Mouse (Mus musculus): ENCODE data around the gene St13. TPM values are rescaled to one million over a fixed set of nuclear protein-coding genes. Genes with fewer than 3 reads are reported as not detected.
A peak's percentile ranks its signal among the peaks of the same experiment; 100 is the strongest.

Gene St13
- polyA plus RNA-seq, 1 experiment from 2014 or later, result 59.2 TPM

DNA sequence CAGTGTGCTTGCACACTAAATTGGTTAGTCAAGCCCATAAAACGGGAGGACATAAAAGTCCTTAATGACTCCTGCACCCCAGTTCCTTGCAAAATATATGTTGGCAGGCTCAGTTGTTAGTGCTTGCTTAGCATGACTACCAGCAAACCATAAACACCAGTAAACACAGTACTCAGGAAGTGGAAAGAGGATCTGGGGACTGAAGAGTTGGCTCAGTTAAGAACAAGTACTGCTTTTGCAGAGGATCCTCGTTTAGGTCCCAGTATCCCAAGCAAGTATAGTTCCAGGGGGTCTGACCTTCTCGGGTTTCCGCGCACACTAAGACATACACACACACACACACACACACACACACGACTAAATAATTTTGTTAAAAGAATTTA, 38.9 kb downstream of the St13 start:
- Histone ChIP-seq H3K9ac (ENCODE audit: low read depth, low read length) (peak overlapping the region; percentile 24), H3K27ac (ENCODE audit: low read length) (peak overlapping the region; percentile 88), H3K36me3 (ENCODE audit: control insufficient read depth, insufficient read depth) (0 out of 2 replicates have a peak, but pooled peaks cover 3% of the 10 kb centered on the region), H3K4me1 (ENCODE audit: control insufficient read depth, low read depth, low read length) (peaks cover 38% of the 10 kb centered on the region), H3K27me3 (ENCODE audit: control insufficient read depth, insufficient read depth, low read depth, low read length) (no peaks in the 10 kb centered on the region), H3K9me3 (replicated peaks; ENCODE audit: control insufficient read depth, low read length) (no peaks in the 10 kb centered on the region), H3K4me2 (ENCODE audit: low read depth, low read length) (peak overlapping the region; percentile 80), H3K4me3 (ENCODE audit: low read depth, low read length) (peak overlapping the region; percentile 82)
- ATAC-seq (ENCODE audit: low read depth), result peak; percentile 20
- 26% methylated on average over 6 of the region's 6 CpGs for WGBS (ENCODE audit: insufficient replicate concordance)

- H3K9ac ChIP-seq (ENCODE audit: low read depth, low read length), result peak within 1 kb of the TSS; percentile 85
- H3K4me3 ChIP-seq (ENCODE audit: low read depth, low read length), result peak within 1 kb of the TSS; percentile 82
- under 1% methylated on average over 30 of the region's 30 CpGs for WGBS (ENCODE audit: insufficient replicate concordance)
- 0 out of 2 replicates have a peak, but pooled peaks cover 3% of the 10 kb centered on the region for H3K36me3 ChIP-seq (ENCODE audit: control insufficient read depth, insufficient read depth)
- peak; percentile 98 for ATAC-seq (ENCODE audit: low read depth)
- H3K4me2 ChIP-seq (ENCODE audit: low read depth, low read length), result peak within 1 kb of the TSS; percentile 80
- H3K9me3 ChIP-seq (replicated peaks; ENCODE audit: control insufficient read depth, low read length), result no peaks in the 10 kb centered on the region
- no peaks in the 10 kb centered on the region for H3K27me3 ChIP-seq (ENCODE audit: control insufficient read depth, insufficient read depth, low read depth, low read length)
- H3K27ac ChIP-seq (ENCODE audit: low read length), result peak within 1 kb of the TSS; percentile 88
- peaks cover 38% of the 10 kb centered on the region for H3K4me1 ChIP-seq (ENCODE audit: control insufficient read depth, low read depth, low read length)
Measured at GRCm38 (mm10) chr15:81360345-81361021, 39.4 kb downstream of the St13 start, which contains the start of gene Slc25a17. Gene Slc25a17 (minus strand): TSS chr15:81360812.

GRCm38 (mm10) chr15:81359421-81359820, 40.5 kb downstream of the St13 start:
- Histone ChIP-seq H3K27me3 (ENCODE audit: control insufficient read depth, insufficient read depth, low read depth, low read length) (no peaks in the 10 kb centered on the region), H3K4me1 (ENCODE audit: control insufficient read depth, low read depth, low read length) (peaks cover 38% of the 10 kb centered on the region), H3K36me3 (ENCODE audit: control insufficient read depth, insufficient read depth) (no peaks in the 10 kb centered on the region), H3K4me3 (ENCODE audit: low read depth, low read length) (peak overlapping the region; percentile 82), H3K27ac (ENCODE audit: low read length) (no peak overlapping the region), H3K4me2 (ENCODE audit: low read depth, low read length) (peak overlapping the region; percentile 80), H3K9ac (ENCODE audit: low read depth, low read length) (no peak overlapping the region), H3K9me3 (replicated peaks; ENCODE audit: control insufficient read depth, low read length) (no peaks in the 10 kb centered on the region)
- WGBS (ENCODE audit: insufficient replicate concordance), result 75% methylated on average over 5 of the region's 5 CpGs
- ATAC-seq (ENCODE audit: low read depth), result no peak

DNA sequence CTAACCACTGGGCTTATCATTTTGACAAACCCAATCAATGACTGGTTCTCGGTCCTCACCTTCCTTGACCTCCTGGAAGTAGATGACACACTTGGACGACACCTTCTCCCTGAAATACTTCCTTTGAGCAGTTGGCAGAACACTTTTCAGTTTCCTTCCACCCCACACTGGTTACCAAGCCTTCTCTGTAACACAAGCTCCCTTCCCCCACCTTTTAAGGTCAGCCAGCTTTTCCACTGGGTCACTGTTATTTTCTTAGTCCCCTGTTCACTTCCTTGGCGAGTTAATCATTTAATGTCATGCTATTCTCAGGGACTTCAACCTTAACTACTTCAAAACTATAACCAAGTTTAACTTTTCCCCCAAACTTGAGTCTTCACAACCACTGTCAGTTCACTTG, 40.9 kb downstream of the St13 start:
- Histone ChIP-seq H3K4me3 (ENCODE audit: low read depth, low read length) (peak overlapping the region; percentile 82), H3K27me3 (ENCODE audit: control insufficient read depth, insufficient read depth, low read depth, low read length) (no peaks in the 10 kb centered on the region), H3K9me3 (replicated peaks; ENCODE audit: control insufficient read depth, low read length) (no peaks in the 10 kb centered on the region), H3K4me1 (ENCODE audit: control insufficient read depth, low read depth, low read length) (peaks cover 38% of the 10 kb centered on the region), H3K27ac (ENCODE audit: low read length) (no peak overlapping the region), H3K36me3 (ENCODE audit: control insufficient read depth, insufficient read depth) (no peaks in the 10 kb centered on the region; the same call in 1 of the 2 replicates), H3K9ac (ENCODE audit: low read depth, low read length) (no peak overlapping the region), H3K4me2 (ENCODE audit: low read depth, low read length) (peak overlapping the region; percentile 80)
- 61% methylated on average over 3 of the region's 3 CpGs for WGBS (ENCODE audit: insufficient replicate concordance)
- ATAC-seq (ENCODE audit: low read depth), result no peak

DNA sequence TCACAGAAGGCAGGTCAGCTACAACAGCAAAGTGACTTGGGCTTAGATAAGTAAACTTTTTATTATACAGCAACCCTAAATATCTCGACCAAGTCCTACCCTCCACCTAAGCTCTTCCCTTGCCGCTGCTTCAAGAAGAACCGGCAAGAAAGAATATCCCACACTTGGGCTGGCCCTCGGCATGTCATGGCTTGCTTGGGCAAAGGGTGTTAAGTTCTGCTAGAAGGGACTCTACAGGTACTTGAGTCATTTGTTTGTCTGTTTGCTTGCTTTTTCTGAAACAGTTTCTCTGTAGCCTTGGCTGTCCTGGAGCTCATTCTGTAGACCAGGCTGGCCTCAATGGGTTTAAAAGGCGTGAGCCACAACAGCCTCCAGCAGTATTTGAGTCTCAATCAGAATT, 42.9 kb downstream of the St13 start:
- Histone ChIP-seq H3K27me3 (ENCODE audit: control insufficient read depth, insufficient read depth, low read depth, low read length) (no peaks in the 10 kb centered on the region), H3K36me3 (ENCODE audit: control insufficient read depth, insufficient read depth) (no peaks in the 10 kb centered on the region; the same call in 1 of the 2 replicates), H3K4me3 (ENCODE audit: low read depth, low read length) (no peak overlapping the region), H3K4me1 (ENCODE audit: control insufficient read depth, low read depth, low read length) (peaks cover 30% of the 10 kb centered on the region), H3K27ac (ENCODE audit: low read length) (no peak overlapping the region), H3K9ac (ENCODE audit: low read depth, low read length) (no peak overlapping the region), H3K9me3 (replicated peaks; ENCODE audit: control insufficient read depth, low read length) (no peaks in the 10 kb centered on the region), H3K4me2 (ENCODE audit: low read depth, low read length) (no peak overlapping the region)
- WGBS (ENCODE audit: insufficient replicate concordance), result 64% methylated on average over 5 of the region's 5 CpGs
- ATAC-seq (ENCODE audit: low read depth), result no peak

GRCm38 (mm10) chr15:81355146-81355761, 44.6 kb downstream of the St13 start:
- Histone ChIP-seq H3K27ac (ENCODE audit: low read length) (no peak overlapping the region), H3K36me3 (ENCODE audit: control insufficient read depth, insufficient read depth) (no peaks in the 10 kb centered on the region; the same call in 1 of the 2 replicates), H3K27me3 (ENCODE audit: control insufficient read depth, insufficient read depth, low read depth, low read length) (no peaks in the 10 kb centered on the region), H3K9me3 (replicated peaks; ENCODE audit: control insufficient read depth, low read length) (no peaks in the 10 kb centered on the region), H3K4me1 (ENCODE audit: control insufficient read depth, low read depth, low read length) (peaks cover 19% of the 10 kb centered on the region), H3K9ac (ENCODE audit: low read depth, low read length) (no peak overlapping the region), H3K4me3 (ENCODE audit: low read depth, low read length) (no peak overlapping the region), H3K4me2 (ENCODE audit: low read depth, low read length) (no peak overlapping the region)
- ATAC-seq (ENCODE audit: low read depth), result no peak
- WGBS (ENCODE audit: insufficient replicate concordance), result 46% methylated on average over 3 of the region's 3 CpGs

DNA sequence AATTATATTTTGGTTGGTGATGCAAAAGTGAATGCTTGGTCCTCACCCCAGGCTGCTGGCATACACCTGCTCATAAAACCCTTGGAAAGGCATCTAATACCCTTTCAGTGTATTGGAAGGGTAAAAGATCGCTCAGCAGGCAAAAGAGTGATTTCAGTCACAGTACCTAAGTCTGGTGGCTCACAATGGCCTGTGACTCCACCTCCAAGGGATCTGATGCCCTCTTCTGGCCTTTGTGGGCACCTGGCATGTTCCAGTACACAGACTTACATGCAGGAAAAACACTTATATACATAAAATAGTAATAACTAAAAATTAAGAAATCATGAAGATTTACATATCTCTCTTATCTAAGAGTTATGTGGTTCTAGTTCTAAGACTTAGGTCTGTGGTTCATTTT, 47.2 kb downstream of the St13 start:
- H3K27me3 ChIP-seq (ENCODE audit: control insufficient read depth, insufficient read depth, low read depth, low read length), result no peaks in the 10 kb centered on the region
- WGBS (ENCODE audit: insufficient replicate concordance), result 66% methylated on average over 1 of the region's 1 CpGs
- no peak overlapping the region for H3K4me3 ChIP-seq (ENCODE audit: low read depth, low read length)
- no peaks in the 10 kb centered on the region for H3K9me3 ChIP-seq (replicated peaks; ENCODE audit: control insufficient read depth, low read length)
- H3K27ac ChIP-seq (ENCODE audit: low read length), result no peak overlapping the region
- no peak overlapping the region for H3K9ac ChIP-seq (ENCODE audit: low read depth, low read length)
- ATAC-seq (ENCODE audit: low read depth), result no peak
- peaks cover 2% of the 10 kb centered on the region for H3K4me1 ChIP-seq (ENCODE audit: control insufficient read depth, low read depth, low read length)
- no peaks in the 10 kb centered on the region; the same call in 1 of the 2 replicates for H3K36me3 ChIP-seq (ENCODE audit: control insufficient read depth, insufficient read depth)
- H3K4me2 ChIP-seq (ENCODE audit: low read depth, low read length), result no peak overlapping the region

DNA sequence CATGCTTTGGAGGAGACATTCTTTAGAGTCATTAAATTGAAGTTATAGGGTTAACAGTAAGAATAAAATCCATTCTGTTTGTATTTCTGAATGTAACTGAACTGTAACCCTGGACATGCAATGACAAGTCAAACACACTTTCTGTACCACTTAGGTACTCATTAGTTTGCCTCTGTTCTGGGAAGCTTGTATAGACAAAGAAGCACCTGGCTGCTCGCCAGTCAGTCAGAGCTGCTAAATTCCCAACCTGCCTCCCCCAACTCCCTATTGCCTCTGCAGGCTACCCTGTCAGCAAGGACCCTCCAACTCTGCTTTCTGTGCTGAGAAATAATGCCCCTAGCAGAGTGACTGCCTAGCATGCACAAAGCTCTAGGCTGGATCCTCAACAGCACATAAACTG, 49.5 kb downstream of the St13 start:
- H3K9ac ChIP-seq (ENCODE audit: low read depth, low read length), result no peak overlapping the region

DNA sequence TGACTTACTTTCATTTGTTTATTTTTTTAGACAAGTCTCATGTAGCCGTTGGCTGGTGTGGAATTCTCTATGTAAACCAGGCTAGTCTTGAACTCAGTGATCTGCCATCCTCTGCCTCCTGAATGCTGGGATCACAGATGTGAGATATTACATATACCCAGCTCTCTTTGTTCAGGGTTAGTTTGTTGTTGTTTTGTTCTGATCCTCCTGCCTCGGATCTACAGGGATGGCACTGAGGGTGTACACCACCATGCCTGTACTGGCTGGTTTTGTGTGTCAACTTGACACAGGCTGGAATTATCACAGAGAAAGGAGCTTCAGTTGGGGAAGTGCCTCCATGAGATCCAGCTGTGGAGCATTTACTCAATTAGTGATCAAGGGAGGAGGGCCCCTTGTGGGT, 51.5 kb downstream of the St13 start:
- Histone ChIP-seq H3K27me3 (ENCODE audit: control insufficient read depth, insufficient read depth, low read depth, low read length) (no peaks in the 10 kb centered on the region), H3K4me2 (ENCODE audit: low read depth, low read length) (no peak overlapping the region), H3K27ac (ENCODE audit: low read length) (no peak overlapping the region), H3K4me1 (ENCODE audit: control insufficient read depth, low read depth, low read length) (no peaks in the 10 kb centered on the region; the same call in none of the 2 replicates), H3K4me3 (ENCODE audit: low read depth, low read length) (no peak overlapping the region), H3K36me3 (ENCODE audit: control insufficient read depth, insufficient read depth) (no peaks in the 10 kb centered on the region), H3K9ac (ENCODE audit: low read depth, low read length) (no peak overlapping the region), H3K9me3 (replicated peaks; ENCODE audit: control insufficient read depth, low read length) (no peaks in the 10 kb centered on the region)
- 48% methylated on average over 2 of the region's 2 CpGs for WGBS (ENCODE audit: insufficient replicate concordance)
- no peak for ATAC-seq (ENCODE audit: low read depth)

More for the DNA sequence above, 49.5 kb downstream of the St13 start:
- ATAC-seq (ENCODE audit: low read depth), result peak; percentile 69; the same call in 1 of the 2 replicates
- WGBS (ENCODE audit: insufficient replicate concordance), result 61% methylated on average over 1 of the region's 1 CpGs
- Histone ChIP-seq H3K9me3 (replicated peaks; ENCODE audit: control insufficient read depth, low read length) (no peaks in the 10 kb centered on the region), H3K4me1 (ENCODE audit: control insufficient read depth, low read depth, low read length) (no peaks in the 10 kb centered on the region; the same call in none of the 2 replicates), H3K36me3 (ENCODE audit: control insufficient read depth, insufficient read depth) (no peaks in the 10 kb centered on the region; the same call in 1 of the 2 replicates), H3K4me3 (ENCODE audit: low read depth, low read length) (no peak overlapping the region), H3K27me3 (ENCODE audit: control insufficient read depth, insufficient read depth, low read depth, low read length) (no peaks in the 10 kb centered on the region), H3K27ac (ENCODE audit: low read length) (peak overlapping the region; percentile 75), H3K4me2 (ENCODE audit: low read depth, low read length) (no peak overlapping the region)
